Mouse (Mus musculus) CH12.LX (cell line): Measurements from ENCODE around the gene Atp5d. TPM values are rescaled to one million over a fixed set of nuclear protein-coding genes. Genes with fewer than 3 reads are reported as not detected.
A peak's percentile ranks its signal among the peaks of the same experiment; 100 is the strongest.

ENCODE experiments used
- DNase-seq: peaks from one replicate; pipeline ENCODE4 v3.0.0-alpha.2; 2013; ENCODE audit errors: extremely low read depth
- H3K27ac ChIP-seq: 2 replicates; pipeline ENCODE4 v1.5.1; 2012; ENCODE audit warnings: low read depth, mild to moderate bottlenecking, control low read depth, moderate library complexity; ENCODE audit not compliant: insufficient read depth
- H3K27me3 ChIP-seq: replicated peaks from 2 replicates; pipeline ENCODE3; 2012; ENCODE audit warnings: inconsistent platforms
- H3K36me3 ChIP-seq, 2 experiments: replicated peaks in 1 of 2; 2 replicates each; pipeline versions ENCODE3 to v1.6.1; 2012; ENCODE audit warnings: inconsistent platforms in 1 of 2, low read length in 1 of 2, mild to moderate bottlenecking in 1 of 2, mixed read lengths in 1 of 2, moderate library complexity in 1 of 2; ENCODE audit not compliant: control insufficient read depth in 1 of 2, insufficient read depth in 1 of 2
- H3K4me1 ChIP-seq, 2 experiments: 2 replicates each; pipeline ENCODE4 v1.6.1; 2012; ENCODE audit warnings: inconsistent platforms in 1 of 2, moderate library complexity in 1 of 2; ENCODE audit not compliant: insufficient read depth in 2 of 2, control insufficient read depth in 1 of 2
- H3K4me2 ChIP-seq: 2 replicates; pipeline ENCODE4 v1.6.1; 2012; ENCODE audit warnings: low read depth, mild to moderate bottlenecking, control low read depth; ENCODE audit not compliant: poor library complexity, insufficient read depth, severe bottlenecking
- H3K4me3 ChIP-seq, 3 experiments: fragments of 150-350 bp in 1 of 3; sonication (generic) in 1 of 3; replicated peaks in 1 of 3; 2 replicates each; pipeline versions ENCODE3 to v1.5.1; 2011 to 2012; ENCODE audit warnings: low read depth in 2 of 3, low read length in 2 of 3, mild to moderate bottlenecking in 2 of 3, moderate library complexity in 2 of 3, control low read depth in 1 of 3, improper control_type of control experiment in 1 of 3, inconsistent platforms in 1 of 3, mixed read lengths in 1 of 3; ENCODE audit not compliant: poor library complexity in 1 of 3
- H3K79me2 ChIP-seq: replicated peaks from 2 replicates; pipeline ENCODE4 v1.6.1; 2012; ENCODE audit warnings: mild to moderate bottlenecking, moderate library complexity; ENCODE audit not compliant: control insufficient read depth, poor library complexity, insufficient read depth, severe bottlenecking; ENCODE audit errors: extremely low read depth
- H3K9ac ChIP-seq: 2 replicates; pipeline ENCODE4 v1.6.1; 2012; ENCODE audit warnings: low read depth, mild to moderate bottlenecking, control low read depth, moderate library complexity; ENCODE audit not compliant: insufficient read depth
- H3K9me3 ChIP-seq: replicated peaks from 2 replicates; pipeline ENCODE3; 2012; ENCODE audit warnings: low read length, inconsistent platforms, mixed read lengths
- BHLHE40 ChIP-seq: IDR thresholded peaks from 2 replicates; pipeline ENCODE4 v1.6.1; 2011; ENCODE audit warnings: mild to moderate bottlenecking, low read depth, low read length, improper control_type of control experiment
- CHD1 ChIP-seq: IDR thresholded peaks from 2 replicates; pipeline ENCODE4 v1.6.1; 2012; ENCODE audit warnings: low read depth, low read length, improper control_type of control experiment, inconsistent platforms
- CTCF ChIP-seq, 2 experiments: IDR thresholded peaks in 1 of 2; conservative IDR thresholded peaks in 1 of 2; 2 replicates each; pipeline ENCODE4 v1.5.1; 2011 to 2012; ENCODE audit warnings: low read depth in 2 of 2, low read length in 2 of 2, improper control_type of control experiment in 1 of 2, inconsistent platforms in 1 of 2, mild to moderate bottlenecking in 1 of 2, moderate library complexity in 1 of 2
- E2F4 ChIP-seq: IDR thresholded peaks from 2 replicates; pipeline ENCODE4 v1.6.1; 2011; ENCODE audit warnings: low read depth, low read length, improper control_type of control experiment; ENCODE audit not compliant: insufficient replicate concordance
- ELF1 ChIP-seq: IDR thresholded peaks from 2 replicates; pipeline ENCODE4 v1.6.1; 2014; ENCODE audit warnings: low read depth, mild to moderate bottlenecking, inconsistent platforms, low read length, improper control_type of control experiment
- ETS1 ChIP-seq: conservative IDR thresholded peaks from 2 replicates; pipeline ENCODE4 v1.6.1; 2012; ENCODE audit warnings: low read depth, mild to moderate bottlenecking, inconsistent platforms, low read length, improper control_type of control experiment, moderate library complexity
- GABPA ChIP-seq: IDR thresholded peaks from 2 replicates; pipeline ENCODE4 v1.6.1; 2012; ENCODE audit warnings: low read depth, low read length, improper control_type of control experiment, inconsistent platforms; ENCODE audit not compliant: insufficient replicate concordance
- HCFC1 ChIP-seq: IDR thresholded peaks from 2 replicates; pipeline ENCODE4 v1.6.1; 2012; ENCODE audit warnings: low read depth, mild to moderate bottlenecking, inconsistent platforms, low read length, improper control_type of control experiment
- IRF4 ChIP-seq: IDR thresholded peaks from 2 replicates; pipeline ENCODE4 v1.6.1; 2014; ENCODE audit warnings: low read depth, mild to moderate bottlenecking, inconsistent platforms, low read length, improper control_type of control experiment
- JUN ChIP-seq: IDR thresholded peaks from 2 replicates; pipeline ENCODE4 v1.6.1; 2011; ENCODE audit warnings: low read depth, mild to moderate bottlenecking, low read length, improper control_type of control experiment, moderate library complexity; ENCODE audit not compliant: insufficient read depth
- JUND ChIP-seq: conservative IDR thresholded peaks from 2 replicates; pipeline ENCODE4 v1.6.1; 2011; ENCODE audit warnings: low read depth, low read length, improper control_type of control experiment
- KAT2A ChIP-seq: IDR thresholded peaks from 2 replicates; pipeline ENCODE4 v1.6.1; 2012; ENCODE audit warnings: low read length, improper control_type of control experiment, inconsistent platforms; ENCODE audit not compliant: insufficient replicate concordance
- MAFK ChIP-seq: IDR thresholded peaks from 2 replicates; pipeline ENCODE4 v1.6.1; 2011; ENCODE audit warnings: low read length, improper control_type of control experiment; ENCODE audit not compliant: insufficient replicate concordance
- MAX ChIP-seq: IDR thresholded peaks from 2 replicates; pipeline ENCODE4 v1.6.1; 2011; ENCODE audit warnings: low read length, improper control_type of control experiment
- MAZ ChIP-seq: IDR thresholded peaks from 2 replicates; pipeline ENCODE4 v1.6.1; 2012; ENCODE audit warnings: low read depth, mild to moderate bottlenecking, inconsistent platforms, low read length, improper control_type of control experiment, moderate library complexity
- MXI1 ChIP-seq: IDR thresholded peaks from 2 replicates; pipeline ENCODE4 v1.6.1; 2011; ENCODE audit warnings: mild to moderate bottlenecking, low read depth, low read length, improper control_type of control experiment
- MYC ChIP-seq: IDR thresholded peaks from 2 replicates; pipeline ENCODE4 v1.6.1; 2011; ENCODE audit warnings: low read depth, mild to moderate bottlenecking, improper control_type of control experiment, low read length
- NELFE ChIP-seq: IDR thresholded peaks from 2 replicates; pipeline ENCODE4 v1.6.1; 2011; ENCODE audit warnings: low read depth, low read length, improper control_type of control experiment
- NRF1 ChIP-seq: IDR thresholded peaks from 2 replicates; pipeline ENCODE4 v1.6.1; 2014; ENCODE audit warnings: low read depth, mild to moderate bottlenecking, inconsistent platforms, low read length, improper control_type of control experiment, moderate library complexity
- PAX5 ChIP-seq: IDR thresholded peaks from 2 replicates; pipeline ENCODE4 v1.6.1; 2012; ENCODE audit warnings: low read length, inconsistent platforms, mixed read lengths
- POLR2A ChIP-seq: IDR thresholded peaks from 2 replicates; pipeline ENCODE4 v1.6.1; 2011; ENCODE audit warnings: low read depth, mild to moderate bottlenecking, improper control_type of control experiment, low read length
- POLR2AphosphoS2 ChIP-seq: IDR thresholded peaks from 2 replicates; pipeline ENCODE4 v1.6.1; 2011; ENCODE audit warnings: low read depth, low read length, improper control_type of control experiment
- RAD21 ChIP-seq: IDR thresholded peaks from 2 replicates; pipeline ENCODE4 v1.6.1; 2011; ENCODE audit warnings: low read depth, mild to moderate bottlenecking, low read length, improper control_type of control experiment, moderate library complexity
- RCOR1 ChIP-seq: conservative IDR thresholded peaks from 2 replicates; pipeline ENCODE4 v1.6.1; 2012; ENCODE audit warnings: low read depth, mild to moderate bottlenecking, inconsistent platforms, low read length, improper control_type of control experiment
- SIN3A ChIP-seq: IDR thresholded peaks from 2 replicates; pipeline ENCODE4 v1.6.1; 2012; ENCODE audit warnings: low read length, improper control_type of control experiment, inconsistent platforms
- SMC3 ChIP-seq: IDR thresholded peaks from 2 replicates; pipeline ENCODE4 v1.6.1; 2011; ENCODE audit warnings: low read depth, low read length, improper control_type of control experiment
- TBP ChIP-seq: conservative IDR thresholded peaks from 2 replicates; pipeline ENCODE4 v1.6.1; 2011; ENCODE audit warnings: low read depth, low read length, improper control_type of control experiment
- UBTF ChIP-seq: IDR thresholded peaks from 2 replicates; pipeline ENCODE4 v1.6.1; 2012; ENCODE audit warnings: low read depth, mild to moderate bottlenecking, inconsistent platforms, low read length, improper control_type of control experiment, moderate library complexity
- USF1 ChIP-seq: IDR thresholded peaks from 2 replicates; pipeline ENCODE4 v1.6.1; 2014; ENCODE audit warnings: low read depth, mild to moderate bottlenecking, inconsistent platforms, low read length, improper control_type of control experiment
- USF2 ChIP-seq: conservative IDR thresholded peaks from 2 replicates; pipeline ENCODE4 v1.6.1; 2011; ENCODE audit warnings: low read depth, low read length, improper control_type of control experiment
- ZC3H11A ChIP-seq: IDR thresholded peaks from 2 replicates; pipeline ENCODE4 v1.6.1; 2012; ENCODE audit warnings: low read depth, mild to moderate bottlenecking, inconsistent platforms, low read length, improper control_type of control experiment
- ZMIZ1 ChIP-seq: IDR thresholded peaks from 2 replicates; pipeline ENCODE4 v1.6.1; 2012; ENCODE audit warnings: low read depth, mild to moderate bottlenecking, inconsistent platforms, low read length, improper control_type of control experiment
- ZNF384 ChIP-seq: IDR thresholded peaks from 2 replicates; pipeline ENCODE4 v1.6.1; 2012; ENCODE audit warnings: low read depth, low read length, improper control_type of control experiment, inconsistent platforms
- dilution Hi-C: fragments of 300-500 bp; cut with MboI; formaldehyde crosslinking; loops from 2 replicates; pipeline ENCODE4 v1.14.3; 2020; ENCODE audit warnings: low sequenced_read_pairs; ENCODE audit not compliant: extremely low pct_unique_long_range_greater_than_20kb, extremely low pct_ligation_motif_present
- in situ Hi-C: fragments of 300-500 bp; cut with MboI; formaldehyde crosslinking; loops from 3 replicates; pipeline ENCODE4 v1.14.3; 2019; ENCODE audit warnings: low sequenced_read_pairs, low pct_ligation_motif_present, low pct_unique_long_range_greater_than_20kb, mixed read lengths
- polyA plus RNA-seq: library from polyadenylated mRNA; unstranded; fragments of >175 nt; gene quantifications from 2 replicates; pipeline ENCODE4 v1.2.1, GENCODE M21; 2012; ENCODE audit warnings: low read depth; ENCODE audit not compliant: insufficient read length
- total RNA-seq, 2 experiments: library from RNA; depleted of rRNA; stranded (reverse); fragments of 300-350 nt in 1 of 2; fragments of >200 nt in 1 of 2; gene quantifications; 2 replicates each; pipeline ENCODE4 v1.2.3; 2012 to 2014

Atp5d gene
- total and polyA plus RNA-seq, 3 experiments: 106 to 352 (median 326) TPM

GRCm38 (mm10) chr10:80174705-80175104 lies 36.3 kb downstream of the Atp5d start:
- peaks cover 11% of the 10 kb centered on the region for H3K27me3 ChIP-seq
- dilution Hi-C loops: no loop called here
- no peak overlapping the region for H3K4me3 ChIP-seq
- no peak overlapping the region for H3K4me2 ChIP-seq
- H3K79me2 ChIP-seq: peaks cover 3% of the 10 kb centered on the region
- 0 out of 2 replicates have a peak, but pooled peaks have one; percentile 22 for TF ChIP-seq NRF1
- no peak for TF ChIP-seq PAX5
- no peak for TF ChIP-seq CHD1
- no peak for TF ChIP-seq MAFK
- TF ChIP-seq USF1: no peak
- 0 out of 2 replicates have a peak, but pooled peaks have one; percentile 29 for TF ChIP-seq SIN3A
- no peak for TF ChIP-seq ETS1
- 0 out of 2 replicates have a peak, but pooled peaks have one; percentile 31 for TF ChIP-seq ELF1
- no peak for TF ChIP-seq MYC
- peak; percentile 51 to 74 for TF ChIP-seq CTCF (conservative IDR thresholded peaks at IDR 0.05 in 1 of 2, IDR thresholded peaks at IDR 0.05 in 1 of 2; ENCODE audit: low read depth in 2 of 2, low read length in 2 of 2)
- TF ChIP-seq JUN: no peak
- TF ChIP-seq E2F4: no peak
- TF ChIP-seq USF2: no peak
- TF ChIP-seq GABPA: no peak
- TF ChIP-seq MAZ: 0 out of 2 replicates have a peak, but pooled peaks have one; percentile 40
- TF ChIP-seq BHLHE40: 0 out of 2 replicates have a peak, but pooled peaks have one; percentile 13
- TF ChIP-seq POLR2A: no peak
- TF ChIP-seq TBP: no peak
- TF ChIP-seq JUND: no peak
- no peak for TF ChIP-seq UBTF
- 0 out of 2 replicates have a peak, but pooled peaks have one; percentile 36 for TF ChIP-seq NELFE
- TF ChIP-seq ZC3H11A: no peak
- TF ChIP-seq HCFC1: no peak
- TF ChIP-seq ZNF384: no peak
- no peak for TF ChIP-seq KAT2A
- TF ChIP-seq MAX: no peak
- no peak for TF ChIP-seq POLR2AphosphoS2
- no peak for TF ChIP-seq RCOR1
- TF ChIP-seq IRF4: no peak; the same call in 1 of the 2 replicates
- TF ChIP-seq RAD21: peak; percentile 10
- TF ChIP-seq ZMIZ1: no peak
- TF ChIP-seq MXI1: no peak
- peak; percentile 39 for TF ChIP-seq SMC3
- TF ChIP-seq, all 38 proteins: peak for 9
- in situ Hi-C loops: loop anchor here (5.0 kb wide), 2 partner anchors 73 to 173 kb away; partner anchors contain the start of genes Adamtsl5 and Ndufs7
- no peaks in the 10 kb centered on the region for H3K9me3 ChIP-seq
- H3K9ac ChIP-seq: no peak overlapping the region
- DNase-seq: peak; percentile 80
- H3K4me1 ChIP-seq: peaks cover 27 to 62% of the 10 kb centered on the region in 2 experiments
- peaks cover 26 to 47% of the 10 kb centered on the region in 2 experiments for H3K36me3 ChIP-seq
- H3K27ac ChIP-seq: no peak overlapping the region
